ENCODE assay signal across 14 mouse cellular contexts in genomic region chr5:105565824-105566223, GRCm38 (mm10). TPM values are rescaled to one million over a fixed set of nuclear protein-coding genes. Genes with fewer than 3 reads are reported as not detected.
DNase-seq lines count a peak whose midpoint lies in the region; ATAC-seq and TF ChIP-seq lines count a peak whose summit lies in the region.
"Had no signal": no experiment of that assay in that cellular context is flagged by ENCODE, and none has a peak within 500 bp of the region (broad histone marks: within the 10 kb centered on the region; RNA-seq: fewer than 3 reads in every experiment).

No protein-coding gene starts in this region.

- H3K9me3 ChIP-seq in kidney, embryonic 15.5 days (replicated peaks) = no peaks in the 10 kb centered on the region
- no peaks in the 10 kb centered on the region for H3K9me3 ChIP-seq in liver, embryonic 14.5 days (ENCODE audit: control insufficient read depth, low read length)
- no peaks in the 10 kb centered on the region for H3K9me3 ChIP-seq in stomach, embryonic 16.5 days (replicated peaks; ENCODE audit: control insufficient read depth, low read length)
- H3K9me3 ChIP-seq: midbrain, embryonic 15.5 days had no signal

- H3K4me1 ChIP-seq in kidney, embryonic 15.5 days = no peaks in the 10 kb centered on the region; the same call in 1 of the 2 replicates
- H3K4me1 ChIP-seq in liver, embryonic 14.5 days (replicated peaks; ENCODE audit: control insufficient read depth in 2 of 2, insufficient read depth in 2 of 2, low read length in 1 of 2) = peaks cover 50 to 54% of the 10 kb centered on the region in 2 experiments
- peaks cover 3% of the 10 kb centered on the region; the same call in 1 of the 2 replicates for H3K4me1 ChIP-seq in stomach, embryonic 16.5 days (ENCODE audit: control insufficient read depth, insufficient read depth, low read length)

- peak; percentile 86; the same call in 1 of the 2 replicates for ATAC-seq in kidney, embryonic 15.5 days (replicated peaks; ENCODE audit: low FRiP score)
- ATAC-seq in liver, embryonic 14.5 days (ENCODE audit: insufficient read depth) = peak; percentile 98
- ATAC-seq in stomach, embryonic 16.5 days (ENCODE audit: insufficient read depth, low FRiP score) = peak; percentile 37; the same call in 1 of the 2 replicates
- ATAC-seq: CD4-positive, CD25-positive, alpha-beta regulatory T cell, adult 4 months; midbrain, embryonic 15.5 days had no signal

- TF ChIP-seq EP300 in liver, embryonic 14.5 days (IDR thresholded peaks at IDR 0.05; ENCODE audit: low read depth) = peak; percentile 99

- WGBS in kidney, embryonic 15.5 days = 85% methylated on average over 4 of the region's 4 CpGs
- WGBS in liver, embryonic 14.5 days (ENCODE audit: insufficient replicate concordance) = 9% methylated on average over 4 of the region's 4 CpGs
- WGBS in stomach, embryonic 16.5 days = 80% methylated on average over 4 of the region's 4 CpGs

- no peak overlapping the region for H3K4me2 ChIP-seq in kidney, embryonic 15.5 days
- peak overlapping the region; percentile 60 for H3K4me2 ChIP-seq in liver, embryonic 14.5 days (ENCODE audit: low read depth)
- no peak overlapping the region for H3K4me2 ChIP-seq in stomach, embryonic 16.5 days (ENCODE audit: low read depth, low read length)
- H3K4me2 ChIP-seq: midbrain, embryonic 15.5 days had no signal

- H3K4me3 ChIP-seq in kidney, embryonic 15.5 days (replicated peaks) = no peak overlapping the region
- peak overlapping the region in 1 of 2 experiments; percentile 3; a peak in 1 of 4 replicates for H3K4me3 ChIP-seq in liver, embryonic 14.5 days (ENCODE audit: insufficient read depth in 1 of 2, low read depth in 2 of 2, low read length in 2 of 2)
- no peak overlapping the region for H3K4me3 ChIP-seq in stomach, embryonic 16.5 days (replicated peaks; ENCODE audit: low read length)
- H3K4me3 ChIP-seq: midbrain, embryonic 15.5 days had no signal

- TF ChIP-seq CTCF in liver, embryonic 14.5 days (IDR thresholded peaks at IDR 0.05; ENCODE audit: low read depth) = no peak

- no peak overlapping the region for H3K27ac ChIP-seq in kidney, embryonic 15.5 days
- H3K27ac ChIP-seq in liver, embryonic 14.5 days = peak overlapping the region; percentile 98
- no peak overlapping the region for H3K27ac ChIP-seq in stomach, embryonic 16.5 days (ENCODE audit: low read length)
- H3K27ac ChIP-seq: midbrain, embryonic 15.5 days had no signal

- H3K27me3 ChIP-seq in kidney, embryonic 15.5 days = no peaks in the 10 kb centered on the region
- no peaks in the 10 kb centered on the region for H3K27me3 ChIP-seq in liver, embryonic 14.5 days (ENCODE audit: control insufficient read depth, insufficient read depth, low read length)
- no peaks in the 10 kb centered on the region for H3K27me3 ChIP-seq in stomach, embryonic 16.5 days (ENCODE audit: control insufficient read depth, insufficient read depth, low read length)
- H3K27me3 ChIP-seq: midbrain, embryonic 15.5 days had no signal

- no peak overlapping the region for H3K9ac ChIP-seq in kidney, embryonic 15.5 days
- peak overlapping the region; percentile 68 for H3K9ac ChIP-seq in liver, embryonic 14.5 days (replicated peaks)
- no peak overlapping the region for H3K9ac ChIP-seq in stomach, embryonic 16.5 days (ENCODE audit: low read length)
- H3K9ac ChIP-seq: midbrain, embryonic 15.5 days had no signal

- DNase-seq in kidney, postnatal 14 days = no peak
- DNase-seq in c-Kit-positive CD71-positive TER-119-positive erythroid progenitor cells, embryonic 14.5 days (ENCODE audit: low spot score) = peak; percentile 90
- DNase-seq in liver, embryonic 14.5 days (ENCODE audit: low read depth in 3 of 3, low spot score in 3 of 3) = peak; percentile 91 to 95 (median 93)
- no peak for DNase-seq in thymus, postnatal 14 days
- DNase-seq in layer of hippocampus, postnatal 36 days = no peak
- DNase-seq: adrenal gland, adult 8-10 months; cerebellum, adult 11-12 months; kidney, adult 18-20 months; lung, postnatal 14 days; thymus, adult 18-20 months had no signal

- no peaks in the 10 kb centered on the region for H3K36me3 ChIP-seq in kidney, embryonic 15.5 days
- H3K36me3 ChIP-seq in liver, embryonic 14.5 days (replicated peaks; ENCODE audit: control insufficient read depth, insufficient read depth, low read depth) = peaks cover 3% of the 10 kb centered on the region; the same call in 1 of the 2 replicates
- no peaks in the 10 kb centered on the region for H3K36me3 ChIP-seq in stomach, embryonic 16.5 days (ENCODE audit: control insufficient read depth, insufficient read depth, low read length)
- H3K36me3 ChIP-seq: midbrain, embryonic 15.5 days had no signal

RNA-seq across cellular contexts. Expression of gene Lrrc8c, which starts 46.6 kb away (rescaled TPM):
- 17.0 and 18.4 TPM in 2 replicates for polyA plus RNA-seq in kidney, embryonic 15.5 days (2015; fragmentation: Nextera tagmentation; extraction: Ambion mirVana)
- 6.2 and 6.5 TPM in 2 replicates for polyA plus RNA-seq in liver, embryonic 14.5 days (2012; rRNA removed)
- polyA plus RNA-seq in liver, embryonic 14.5 days (2014; fragmentation: Nextera tagmentation; extraction: Ambion mirVana) = 18.0 and 22.4 TPM in 2 replicates
- 13.3 and 14.8 TPM in 2 replicates for polyA plus RNA-seq in stomach, embryonic 16.5 days (2015; fragmentation: Nextera tagmentation; extraction: Ambion mirVana)
- 10 to 100 TPM; 28.9 to 32.6 TPM for total RNA-seq in layer of hippocampus, postnatal 36 days (2021)

Comparison
In these comparisons a context has a peak if more than half of its experiments do, and no peak if none do; other contexts are left out.
1. ATAC-seq: peak in every context shown above with its lines; median percentile 98 in liver, embryonic 14.5 days; 86 in kidney, embryonic 15.5 days; 37 in stomach, embryonic 16.5 days.
2. DNase-seq: peak in c-Kit-positive CD71-positive TER-119-positive erythroid progenitor cells, embryonic 14.5 days (single experiment) and liver, embryonic 14.5 days (3 of 3); none in kidney, postnatal 14 days (single experiment), thymus, postnatal 14 days (single experiment) and layer of hippocampus, postnatal 36 days (0 of 2).